Mouse (Mus musculus): Measurements from ENCODE around the gene Nol9.

GRCm38 (mm10) chr4:152088556-152089120, 49.5 kb downstream of the Nol9 start:
- TF ChIP-seq CTCF (conservative IDR thresholded peaks at IDR 0.05; ENCODE audit: insufficient read depth, insufficient read length, low read depth, low read length) (no peak), POLR2A (IDR thresholded peaks at IDR 0.05; ENCODE audit: low read depth, low read length) (no peak)
